In the genomic region with DNA sequence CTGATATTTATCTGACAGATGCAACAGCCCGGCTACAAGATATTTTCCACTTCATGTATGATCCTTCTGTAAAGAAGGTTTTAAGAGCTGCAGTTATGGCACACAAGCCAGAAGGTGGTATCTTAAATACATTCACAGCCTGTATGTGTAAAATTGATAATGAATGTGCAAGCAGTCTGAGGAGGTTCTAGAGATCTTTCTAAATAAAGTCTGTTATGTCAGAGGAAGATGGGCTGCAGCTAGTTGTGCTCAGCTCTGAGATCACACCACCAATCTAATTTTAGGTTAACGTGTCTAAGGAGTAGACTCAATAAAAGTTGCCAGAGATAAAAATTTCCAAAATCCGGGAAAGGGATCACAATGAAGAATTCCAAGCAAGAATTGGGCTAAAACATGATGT, we compare ENCODE assay signal across 17 mouse cellular contexts.
"Had no signal": no experiment of that assay in that cellular context is flagged by ENCODE, and none has a peak within 500 bp of the region (broad histone marks: within the 10 kb centered on the region; RNA-seq: fewer than 3 reads in every experiment).

No protein-coding gene starts in this region.

- H3K27me3 ChIP-seq: limb, embryonic 13.5 days; liver, embryonic 12.5 days; liver, embryonic 15.5 days had no signal

- H3K36me3 ChIP-seq: limb, embryonic 10.5 days; limb, embryonic 13.5 days; liver, embryonic 12.5 days; liver, embryonic 15.5 days had no signal

- H3K4me3 ChIP-seq: left cerebral cortex, adult 2 months; limb, embryonic 10.5 days; limb, embryonic 13.5 days; liver, embryonic 12.5 days; liver, embryonic 15.5 days had no signal

- ATAC-seq: liver, embryonic 12.5 days had no signal

- H3K27ac ChIP-seq: left cerebral cortex, adult 2 months; limb, embryonic 10.5 days; limb, embryonic 13.5 days; liver, embryonic 12.5 days; liver, embryonic 15.5 days had no signal

- H3K4me2 ChIP-seq: limb, embryonic 13.5 days; liver, embryonic 12.5 days; liver, embryonic 15.5 days; midbrain, embryonic 11.5 days had no signal

- DNase-seq: kidney, adult 9 months; kidney, postnatal 14 days; kidney, postnatal 4 days; liver; lung, adult 2 months; lung, postnatal 14 days; lung, postnatal 4 days; midbrain, embryonic 14.5 days; thymus, adult 2 months; thymus, postnatal 14 days; thymus, postnatal 4 days had no signal

- H3K4me1 ChIP-seq: limb, embryonic 10.5 days; limb, embryonic 13.5 days; liver, embryonic 12.5 days; liver, embryonic 15.5 days had no signal

- H3K9ac ChIP-seq: limb, embryonic 13.5 days; liver, embryonic 12.5 days; liver, embryonic 15.5 days had no signal

- H3K9me3 ChIP-seq: limb, embryonic 10.5 days; limb, embryonic 13.5 days; liver, embryonic 12.5 days; liver, embryonic 15.5 days had no signal
